ENCODE assay signal across 30 mouse cellular contexts in genomic region chr14:25850433-25850832, GRCm38 (mm10). TPM values are rescaled to one million over a fixed set of nuclear protein-coding genes. Genes with fewer than 3 reads are reported as not detected.
DNase-seq lines count a peak whose midpoint lies in the region; ATAC-seq and TF ChIP-seq lines count a peak whose summit lies in the region.
"Had no signal": no experiment of that assay in that cellular context is flagged by ENCODE, and none has a peak within 500 bp of the region (broad histone marks: within the 10 kb centered on the region; RNA-seq: fewer than 3 reads in every experiment).

No protein-coding gene starts in this region.

- H3K36me3 ChIP-seq in heart, embryonic 13.5 days: no peaks in the 10 kb centered on the region
- no peaks in the 10 kb centered on the region for H3K36me3 ChIP-seq in liver, postnatal 0 days (replicated peaks; ENCODE audit: insufficient read depth, low read length)
- no peaks in the 10 kb centered on the region for H3K36me3 ChIP-seq in kidney, embryonic 14.5 days (ENCODE audit: control insufficient read depth, insufficient read depth, low read length)
- H3K36me3 ChIP-seq: forebrain, embryonic 10.5 days; heart, embryonic 10.5 days; heart, embryonic 15.5 days; hindbrain, embryonic 13.5 days; intestine, embryonic 15.5 days had no signal

- DNase-seq in heart, postnatal 36 days: no peak
- DNase-seq in liver, postnatal 0 days: no peak
- no peak for DNase-seq in liver
- no peak for DNase-seq in layer of hippocampus, postnatal 25 days (ENCODE audit: extremely low spot score in 1 of 2, low spot score in 1 of 2)
- DNase-seq: adrenal gland, adult 2 months; adrenal gland, postnatal 14 days; cerebellum, adult 11-12 months; cerebellum, adult 8-10 months; cerebellum, postnatal 10 days; cerebellum, postnatal 36 days; gastrocnemius, postnatal 25 days; heart, postnatal 14 days had no signal

- H3K4me2 ChIP-seq in heart, embryonic 13.5 days: no peak overlapping the region
- H3K4me2 ChIP-seq in liver, postnatal 0 days (ENCODE audit: low read depth, low read length): no peak overlapping the region
- no peak overlapping the region for H3K4me2 ChIP-seq in kidney, embryonic 14.5 days (replicated peaks; ENCODE audit: low read depth, low read length)
- H3K4me2 ChIP-seq: forebrain, embryonic 13.5 days; heart, embryonic 15.5 days; hindbrain, embryonic 13.5 days; intestine, embryonic 15.5 days had no signal

- 85% methylated on average over 2 of the region's 2 CpGs for WGBS in heart, embryonic 13.5 days
- 78% methylated on average over 2 of the region's 2 CpGs for WGBS in liver, postnatal 0 days (ENCODE audit: insufficient replicate concordance)
- 98% methylated on average over 2 of the region's 2 CpGs for WGBS in kidney, embryonic 14.5 days

- no peak for TF ChIP-seq CTCF in liver, postnatal 0 days (IDR thresholded peaks at IDR 0.05; ENCODE audit: low read depth)

- ATAC-seq in heart, embryonic 13.5 days (ENCODE audit: extremely low read depth, insufficient number of reproducible peaks, low FRiP score, low TSS enrichment): no peak
- no peak for ATAC-seq in liver, postnatal 0 days
- peak; percentile 63 for ATAC-seq in granulocyte monocyte progenitor cell, adult 5-6 weeks (replicated peaks; ENCODE audit: poor library complexity, severe bottlenecking)
- ATAC-seq in kidney, embryonic 14.5 days (ENCODE audit: low FRiP score, low TSS enrichment): no peak
- ATAC-seq: CD4-positive, CD25-positive, alpha-beta regulatory T cell, adult 4 months; forebrain, embryonic 13.5 days; forebrain, embryonic 16.5 days; hindbrain, embryonic 16.5 days; intestine, embryonic 15.5 days had no signal

- intact Hi-C loops in heart, postnatal 36 days (cut with DNase I): no loop called here

- no peaks in the 10 kb centered on the region for H3K27me3 ChIP-seq in heart, embryonic 13.5 days (replicated peaks)
- no peaks in the 10 kb centered on the region for H3K27me3 ChIP-seq in liver, postnatal 0 days (ENCODE audit: insufficient read depth, low read length)
- H3K27me3 ChIP-seq in kidney, embryonic 14.5 days (ENCODE audit: control insufficient read depth, insufficient read depth, low read length): no peaks in the 10 kb centered on the region
- H3K27me3 ChIP-seq: heart, embryonic 15.5 days; intestine, embryonic 15.5 days had no signal

- 0 out of 2 replicates have a peak overlapping the region, but pooled peaks have one; percentile 56 for H3K9ac ChIP-seq in heart, embryonic 13.5 days
- no peak overlapping the region for H3K9ac ChIP-seq in liver, postnatal 0 days (replicated peaks)
- no peak overlapping the region for H3K9ac ChIP-seq in kidney, embryonic 14.5 days (ENCODE audit: low read depth, low read length)
- H3K9ac ChIP-seq: forebrain, embryonic 13.5 days; heart, embryonic 15.5 days; hindbrain, embryonic 13.5 days; intestine, embryonic 15.5 days had no signal

- no peak for TF ChIP-seq EP300 in liver, postnatal 0 days (IDR thresholded peaks at IDR 0.05; ENCODE audit: low read depth)

- no peak overlapping the region for H3K4me3 ChIP-seq in heart, embryonic 13.5 days
- no peak overlapping the region for H3K4me3 ChIP-seq in liver, postnatal 0 days (ENCODE audit: low read depth, low read length)
- H3K4me3 ChIP-seq in kidney, embryonic 14.5 days (ENCODE audit: low read length): no peak overlapping the region
- H3K4me3 ChIP-seq: forebrain, embryonic 10.5 days; forebrain, embryonic 13.5 days; heart, adult 2 months; heart, embryonic 10.5 days; heart, embryonic 15.5 days; hindbrain, embryonic 13.5 days; intestine, embryonic 15.5 days had no signal

- no peak overlapping the region for H3K27ac ChIP-seq in heart, embryonic 13.5 days (replicated peaks)
- H3K27ac ChIP-seq in liver, postnatal 0 days (ENCODE audit: low read depth): peak overlapping the region; percentile 63; the same call in 1 of the 2 replicates
- no peak overlapping the region for H3K27ac ChIP-seq in kidney, embryonic 14.5 days (ENCODE audit: low read depth, low read length)
- H3K27ac ChIP-seq: forebrain, embryonic 10.5 days; forebrain, embryonic 13.5 days; heart, adult 2 months; heart, embryonic 10.5 days; heart, embryonic 15.5 days; hindbrain, embryonic 13.5 days; intestine, embryonic 15.5 days had no signal

- no peaks in the 10 kb centered on the region for H3K9me3 ChIP-seq in heart, embryonic 13.5 days
- no peaks in the 10 kb centered on the region for H3K9me3 ChIP-seq in liver, postnatal 0 days (ENCODE audit: low read length)
- H3K9me3 ChIP-seq in kidney, embryonic 14.5 days (ENCODE audit: control insufficient read depth, low read length): no peaks in the 10 kb centered on the region
- H3K9me3 ChIP-seq: forebrain, embryonic 10.5 days; forebrain, embryonic 13.5 days; heart, embryonic 10.5 days; heart, embryonic 15.5 days; hindbrain, embryonic 13.5 days; intestine, embryonic 15.5 days had no signal

- peaks cover 46% of the 10 kb centered on the region for H3K4me1 ChIP-seq in heart, embryonic 13.5 days
- peaks cover 22% of the 10 kb centered on the region for H3K4me1 ChIP-seq in liver, postnatal 0 days (ENCODE audit: insufficient read depth)
- peaks cover 16% of the 10 kb centered on the region; the same call in 1 of the 2 replicates for H3K4me1 ChIP-seq in kidney, embryonic 14.5 days (ENCODE audit: control insufficient read depth, insufficient read depth, low read length)
- H3K4me1 ChIP-seq: forebrain, embryonic 13.5 days had no signal

RNA-seq across cellular contexts. Expression of gene Anxa11, which starts 8.5 kb away (rescaled TPM):
- polyA plus RNA-seq in heart, embryonic 13.5 days (2015; fragmentation: Nextera tagmentation; extraction: Ambion mirVana): 21.6 and 23.6 TPM in 2 replicates
- 10 to 100 TPM; 81.8 to 87.0 TPM for total RNA-seq in heart, postnatal 36 days (2021)
- 13.1 and 13.9 TPM in 2 replicates for polyA plus RNA-seq in liver, postnatal 0 days (2015; fragmentation: Nextera tagmentation; extraction: Ambion mirVana)
- total RNA-seq in granulocyte monocyte progenitor cell, adult 5-6 weeks (2014; fragmentation: Nextera tagmentation): 39.6 and 41.1 TPM in 2 replicates
- 7.2 and 9.7 TPM in 2 replicates for total RNA-seq in granulocyte monocyte progenitor cell, adult 5-6 weeks (2017)
- polyA plus RNA-seq in kidney, embryonic 14.5 days (2014; fragmentation: Nextera tagmentation; extraction: Ambion mirVana): 29.1 and 44.5 TPM in 2 replicates
- total RNA-seq in layer of hippocampus, postnatal 25 days (2021): 10 to 100 TPM; 64.8 to 69.7 TPM

RNA-seq across cellular contexts. Expression of gene Plac9a, which starts 52.5 kb away (rescaled TPM):
- not detected in 2 replicates for polyA plus RNA-seq in heart, embryonic 13.5 days (2015; fragmentation: Nextera tagmentation; extraction: Ambion mirVana)
- 1 to 10 TPM; 2.0 to 2.4 TPM for total RNA-seq in heart, postnatal 36 days (2021)
- not detected in 2 replicates for polyA plus RNA-seq in liver, postnatal 0 days (2015; fragmentation: Nextera tagmentation; extraction: Ambion mirVana)
- not detected in 2 replicates for total RNA-seq in granulocyte monocyte progenitor cell, adult 5-6 weeks (2014; fragmentation: Nextera tagmentation)
- total RNA-seq in granulocyte monocyte progenitor cell, adult 5-6 weeks (2017): not detected in 2 replicates
- 0.62 TPM in 1 of 2 replicates, not detected in the other for polyA plus RNA-seq in kidney, embryonic 14.5 days (2014; fragmentation: Nextera tagmentation; extraction: Ambion mirVana)
- total RNA-seq in layer of hippocampus, postnatal 25 days (2021): 1 to 10 TPM in 1 of 2 experiments, not detected in 1; 1.2 TPM
- total RNA-seq: hematopoietic stem cell, adult 5-6 weeks; MEL had no signal
- polyA plus RNA-seq: brain, embryonic 14.5 days; CD4-positive, CD25-positive, alpha-beta regulatory T cell, adult 4 months; embryonic facial prominence, embryonic 11.5 days; embryonic facial prominence, embryonic 14.5 days; forebrain, embryonic 10.5 days; forebrain, embryonic 13.5 days; forebrain, embryonic 16.5 days; heart, embryonic 10.5 days; heart, embryonic 15.5 days; hindbrain, embryonic 13.5 days; hindbrain, embryonic 16.5 days; intestine, embryonic 15.5 days had no signal
